Mouse (Mus musculus): ENCODE data around the gene Pald1.

GRCm38 (mm10) chr10:61398125-61398524, 14.8 kb upstream of the Pald1 start:
- no peak for TF ChIP-seq CTCF (IDR thresholded peaks at IDR 0.05; ENCODE audit: borderline replicate concordance, insufficient read depth, low read length)
- no peak for TF ChIP-seq POLR2A (IDR thresholded peaks at IDR 0.05; ENCODE audit: low read depth, low read length)
